Mouse (Mus musculus) hindbrain, postnatal 0 days (tissue): Measurements from ENCODE around the gene Rpl26. TPM values are rescaled to one million over a fixed set of nuclear protein-coding genes. Genes with fewer than 3 reads are reported as not detected.
A peak's percentile ranks its signal among the peaks of the same experiment; 100 is the strongest.

Source experiments
- ATAC-seq: fragments of 200-750 bp; cut with Nextera tagmentation; 2 replicates; pipeline ENCODE4 v1.8.0; 2017; ENCODE audit warnings: mild to moderate bottlenecking, moderate TSS enrichment, moderate library complexity
- DNase-seq: peaks from one replicate; pipeline ENCODE4 v3.0.0-alpha.2; 2015; ENCODE audit warnings: low spot score
- H3K27ac ChIP-seq: fragments of 300-500 bp; sonication (generic); 2 replicates; pipeline ENCODE4 v1.5.1; 2014; ENCODE audit warnings: mild to moderate bottlenecking
- H3K27me3 ChIP-seq: fragments of 300-500 bp; sonication (generic); 2 replicates; pipeline ENCODE4 v1.6.1; 2014; ENCODE audit warnings: low read length, mixed read lengths; ENCODE audit not compliant: insufficient read depth
- H3K36me3 ChIP-seq: fragments of 300-500 bp; sonication (generic); 2 replicates; pipeline ENCODE4 v1.6.1; 2014; ENCODE audit warnings: low read length, mixed read lengths; ENCODE audit not compliant: insufficient read depth
- H3K4me1 ChIP-seq: fragments of 300-500 bp; sonication (generic); 2 replicates; pipeline ENCODE4 v1.6.1; 2014; ENCODE audit warnings: antibody characterized with exemption, low read length, mixed read lengths; ENCODE audit not compliant: insufficient read depth
- H3K4me2 ChIP-seq: fragments of 300-500 bp; sonication (generic); 2 replicates; pipeline ENCODE4 v1.6.1; 2014; ENCODE audit warnings: low read depth, mild to moderate bottlenecking, low read length, moderate library complexity, mixed read lengths
- H3K4me3 ChIP-seq: fragments of 300-500 bp; sonication (generic); 2 replicates; pipeline ENCODE4 v1.5.1; 2014; ENCODE audit warnings: low read length
- H3K9ac ChIP-seq: fragments of 300-500 bp; sonication (generic); replicated peaks from 2 replicates; pipeline ENCODE4 v1.6.1; 2014; ENCODE audit warnings: mild to moderate bottlenecking, low read length, moderate library complexity, mixed read lengths
- H3K9me3 ChIP-seq: fragments of 300-500 bp; sonication (generic); 2 replicates; pipeline ENCODE4 v1.6.1; 2016; ENCODE audit warnings: low read length, mixed read lengths
- CTCF ChIP-seq: IDR thresholded peaks from 2 replicates; pipeline ENCODE4 v1.5.1; 2016; ENCODE audit warnings: antibody characterized with exemption, control low read depth, low read depth
- WGBS: fragments of 180-500 bp; shearing (Covaris S2); extraction: QIAGEN DNeasy Blood & Tissue Kit; methylation state at CpG from one replicate; pipeline ENCODE4 v1.1.7; 2014; 5-methylcytosine and 5-hydroxymethylcytosine counted together
- polyA plus RNA-seq: library from polyadenylated mRNA; unstranded; fragments of >200 nt; fragmentation: Nextera tagmentation; extraction: Ambion mirVana; gene quantifications from 2 replicates; pipeline ENCODE4 v1.2.1, GENCODE M21; 2015
- total RNA-seq: library from RNA; depleted of rRNA; stranded (reverse); fragments of >200 nt; gene quantifications from 2 replicates; pipeline ENCODE4 v1.2.3, GENCODE M21; 2014

Rpl26 gene
- total and polyA plus RNA-seq, 2 experiments from 2014 or later = 608 to 1,103 TPM

DNA sequence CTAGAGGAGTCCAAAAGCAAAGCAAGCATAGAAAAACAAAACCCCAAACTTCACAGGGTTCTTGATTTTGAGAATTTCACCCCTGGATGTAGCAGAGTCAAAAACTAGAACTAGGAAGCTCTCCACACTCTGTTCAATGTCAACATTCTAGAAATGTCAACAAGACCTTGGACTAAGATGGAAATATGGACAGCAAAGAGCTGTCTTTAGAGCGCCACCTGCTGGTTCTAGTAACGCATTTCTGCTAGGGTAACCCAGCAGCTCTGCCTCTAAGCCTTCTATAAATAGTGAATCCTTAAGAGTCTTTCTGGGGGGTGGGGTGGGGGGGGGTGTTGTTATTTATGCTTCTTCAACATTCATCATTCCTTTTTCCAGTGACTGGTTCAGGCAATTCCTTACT lies 26.5 kb upstream of the Rpl26 start:
- WGBS = 0% methylated on average over 2 of the region's 2 CpGs
- no peaks in the 10 kb centered on the region for H3K9me3 ChIP-seq
- no peaks in the 10 kb centered on the region for H3K27me3 ChIP-seq
- H3K27ac ChIP-seq = no peak overlapping the region
- no peak overlapping the region for H3K4me2 ChIP-seq
- H3K36me3 ChIP-seq = no peaks in the 10 kb centered on the region
- ATAC-seq (no peak), DNase-seq (peak; percentile 86)
- H3K4me1 ChIP-seq = no peaks in the 10 kb centered on the region
- no peak overlapping the region for H3K9ac ChIP-seq
- TF ChIP-seq CTCF = peak; percentile 79
- H3K4me3 ChIP-seq = no peak overlapping the region

GRCm38 (mm10) chr11:68878811-68879210 lies 22.6 kb upstream of the Rpl26 start:
- Histone ChIP-seq H3K9ac (no peak overlapping the region), H3K27ac (no peak overlapping the region), H3K4me1 (no peaks in the 10 kb centered on the region), H3K9me3 (no peaks in the 10 kb centered on the region), H3K27me3 (no peaks in the 10 kb centered on the region), H3K4me2 (no peak overlapping the region), H3K4me3 (no peak overlapping the region), H3K36me3 (no peaks in the 10 kb centered on the region)
- no peak for TF ChIP-seq CTCF
- DNase-seq (no peak), ATAC-seq (no peak)
- 91% methylated on average over 5 of the region's 5 CpGs for WGBS

- Histone ChIP-seq H3K27ac (no peak overlapping the region), H3K9me3 (no peaks in the 10 kb centered on the region), H3K9ac (no peak overlapping the region), H3K4me1 (no peaks in the 10 kb centered on the region), H3K4me3 (no peak overlapping the region), H3K27me3 (no peaks in the 10 kb centered on the region), H3K36me3 (no peaks in the 10 kb centered on the region), H3K4me2 (no peak overlapping the region)
- no peak for TF ChIP-seq CTCF
- DNase-seq = no peak
- WGBS = 27% methylated on average over 14 of the region's 14 CpGs
- no peak for ATAC-seq
Observed at GRCm38 (mm10) chr11:68882107-68882506, 19.3 kb upstream of the Rpl26 start.

GRCm38 (mm10) chr11:68883843-68884242 lies 17.5 kb upstream of the Rpl26 start:
- DNase-seq = no peak
- 86% methylated on average over 2 of the region's 2 CpGs for WGBS
- no peak overlapping the region for H3K9ac ChIP-seq
- no peak overlapping the region for H3K27ac ChIP-seq
- H3K36me3 ChIP-seq = no peaks in the 10 kb centered on the region
- no peaks in the 10 kb centered on the region for H3K27me3 ChIP-seq
- no peaks in the 10 kb centered on the region for H3K4me1 ChIP-seq
- no peak for ATAC-seq
- no peak for TF ChIP-seq CTCF
- no peak overlapping the region for H3K4me3 ChIP-seq
- no peaks in the 10 kb centered on the region for H3K9me3 ChIP-seq
- no peak overlapping the region for H3K4me2 ChIP-seq

- 79% methylated on average over 5 of the region's 5 CpGs for WGBS
- no peak for DNase-seq
- TF ChIP-seq CTCF = no peak
- Histone ChIP-seq H3K36me3 (no peaks in the 10 kb centered on the region), H3K9me3 (no peaks in the 10 kb centered on the region), H3K27ac (no peak overlapping the region), H3K9ac (no peak overlapping the region), H3K4me2 (no peak overlapping the region), H3K4me1 (no peaks in the 10 kb centered on the region), H3K4me3 (no peak overlapping the region), H3K27me3 (no peaks in the 10 kb centered on the region)
- no peak for ATAC-seq
Observed at GRCm38 (mm10) chr11:68884368-68884767, 17.0 kb upstream of the Rpl26 start.

GRCm38 (mm10) chr11:68886091-68886490 lies 15.3 kb upstream of the Rpl26 start:
- no peak for ATAC-seq
- 82% methylated on average over 5 of the region's 5 CpGs for WGBS
- H3K4me1 ChIP-seq = no peaks in the 10 kb centered on the region

GRCm38 (mm10) chr11:68888253-68888652 lies 13.1 kb upstream of the Rpl26 start, which contains the start of gene Rnf222:
Rnf222 (plus strand) TSS chr11:68888553.
- Histone ChIP-seq H3K27ac (no peak within 1 kb of the TSS), H3K36me3 (no peaks in the 10 kb centered on the region), H3K4me1 (no peaks in the 10 kb centered on the region), H3K9ac (no peak within 1 kb of the TSS), H3K4me2 (no peak within 1 kb of the TSS), H3K4me3 (no peak within 1 kb of the TSS), H3K27me3 (no peaks in the 10 kb centered on the region), H3K9me3 (no peaks in the 10 kb centered on the region)
- TF ChIP-seq CTCF = no peak
- 28% methylated on average over 6 of the region's 6 CpGs for WGBS
- ATAC-seq (no peak), DNase-seq (no peak)

More at GRCm38 (mm10) chr11:68886091-68886490, 15.3 kb upstream of the Rpl26 start:
- no peak for DNase-seq
- H3K4me3 ChIP-seq = no peak overlapping the region
- no peaks in the 10 kb centered on the region for H3K36me3 ChIP-seq
- H3K4me2 ChIP-seq = no peak overlapping the region
- no peak overlapping the region for H3K27ac ChIP-seq
- H3K9me3 ChIP-seq = no peaks in the 10 kb centered on the region
- no peak overlapping the region for H3K9ac ChIP-seq
- TF ChIP-seq CTCF = no peak
- H3K27me3 ChIP-seq = no peaks in the 10 kb centered on the region
